Mouse (Mus musculus): ENCODE results near the gene Mast3. TPM values are rescaled to one million over a fixed set of nuclear protein-coding genes. Genes with fewer than 3 reads are reported as not detected.

The Mast3 gene
- polyA plus RNA-seq, 1 experiment: 282 TPM

DNA sequence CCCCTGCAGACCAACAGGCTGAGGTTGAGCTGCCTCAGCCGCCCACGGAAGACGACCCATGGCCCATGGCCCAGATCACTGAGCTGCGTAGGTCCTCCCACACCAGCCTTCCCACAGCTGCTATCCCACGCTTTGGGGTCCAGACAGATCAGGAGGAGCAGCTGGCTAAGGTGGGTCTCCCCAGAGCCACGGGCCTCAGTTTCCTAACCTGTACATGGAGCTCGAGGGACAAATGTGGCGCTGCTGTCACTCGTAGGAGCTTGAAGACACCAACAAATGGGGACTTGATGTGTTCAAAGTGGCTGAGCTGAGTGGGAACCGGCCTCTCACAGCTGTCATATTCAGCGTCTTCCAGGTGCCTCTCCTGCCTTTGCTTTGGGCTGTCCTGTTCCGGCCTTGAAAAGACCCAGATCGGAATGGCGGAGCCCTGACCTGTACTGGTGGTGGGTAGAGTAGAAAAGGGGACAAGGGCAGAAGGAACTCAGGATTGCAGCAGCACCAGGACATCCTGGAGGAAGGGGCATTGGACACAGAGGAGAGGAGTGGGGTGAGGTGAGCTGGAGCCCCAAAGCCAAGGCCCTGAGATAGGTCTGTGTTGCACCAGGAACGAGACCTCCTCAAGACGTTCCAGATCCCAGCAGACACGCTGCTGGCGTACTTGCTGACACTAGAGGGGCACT lies 57.5 kb downstream of the Mast3 start:
- Histone ChIP-seq H3K4me3 (ENCODE audit: insufficient read depth, low read length) (no peak overlapping the region), H3K4me1 (ENCODE audit: control insufficient read depth, insufficient read depth, low read length) (peaks cover 1% of the 10 kb centered on the region; the same call in 1 of the 2 replicates), H3K27ac (ENCODE audit: insufficient read depth, low read length) (no peak overlapping the region)
- no peak for TF ChIP-seq CTCF (IDR thresholded peaks at IDR 0.05; ENCODE audit: extremely low read depth, insufficient read depth, low read length)
- TF ChIP-seq POLR2A (IDR thresholded peaks at IDR 0.05; ENCODE audit: extremely low read depth, insufficient read depth, low read length): no peak

DNA sequence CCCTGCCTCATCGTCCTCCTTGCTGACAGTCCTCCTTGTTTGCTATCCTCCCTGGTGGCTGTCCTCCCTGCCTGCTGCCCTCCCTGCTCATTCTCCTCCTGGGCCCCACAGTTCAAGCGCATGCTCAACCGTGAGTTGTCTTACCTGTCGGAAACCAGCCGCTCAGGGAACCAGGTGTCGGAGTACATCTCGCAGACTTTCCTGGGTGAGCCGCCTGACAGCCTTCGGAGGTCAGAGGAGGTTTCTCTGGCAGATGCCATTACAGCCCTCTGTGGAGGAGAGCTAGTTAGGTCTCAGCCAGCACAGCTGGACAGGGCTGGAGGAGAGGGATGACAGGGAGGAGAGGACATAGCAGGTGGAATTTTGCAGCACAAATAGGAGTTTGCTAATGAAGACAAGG lies 58.2 kb downstream of the Mast3 start:
- TF ChIP-seq CTCF (IDR thresholded peaks at IDR 0.05; ENCODE audit: extremely low read depth, insufficient read depth, low read length): no peak

DNA sequence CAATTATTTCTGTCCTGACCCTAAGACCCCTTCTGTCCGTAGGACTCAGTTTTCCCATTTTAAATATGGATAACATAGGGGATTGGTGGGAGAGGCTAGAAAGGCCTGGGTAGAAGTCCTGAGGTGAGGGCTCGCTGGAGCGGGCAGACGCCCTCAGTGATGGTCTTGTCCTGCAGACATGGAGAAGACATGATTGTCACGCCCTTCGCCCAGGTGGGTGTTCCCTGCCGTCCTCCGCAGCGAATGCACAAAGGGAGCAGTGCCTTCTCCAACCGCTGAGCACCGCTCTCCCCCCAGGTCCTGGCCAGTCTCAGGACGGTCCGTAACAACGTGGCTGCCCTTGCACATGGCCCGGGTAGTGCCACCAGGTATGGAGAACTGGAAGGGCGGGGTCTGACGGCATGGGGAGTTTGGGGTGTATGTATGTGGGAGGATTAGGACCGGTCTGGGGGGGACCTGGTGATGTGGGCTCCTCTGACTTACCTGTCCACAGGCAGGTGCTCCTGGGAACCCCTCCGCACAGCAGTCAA lies 59.1 kb downstream of the Mast3 start:
- Histone ChIP-seq H3K4me3 (ENCODE audit: insufficient read depth, low read length) (no peak overlapping the region), H3K27ac (ENCODE audit: insufficient read depth, low read length) (no peak overlapping the region), H3K4me1 (ENCODE audit: control insufficient read depth, insufficient read depth, low read length) (peaks cover 1% of the 10 kb centered on the region; the same call in 1 of the 2 replicates)
- TF ChIP-seq POLR2A (IDR thresholded peaks at IDR 0.05; ENCODE audit: extremely low read depth, insufficient read depth, low read length): no peak
- no peak for TF ChIP-seq CTCF (IDR thresholded peaks at IDR 0.05; ENCODE audit: extremely low read depth, insufficient read depth, low read length)

More for the DNA sequence above, 58.2 kb downstream of the Mast3 start:
- no peak overlapping the region for H3K4me3 ChIP-seq (ENCODE audit: insufficient read depth, low read length)
- H3K27ac ChIP-seq (ENCODE audit: insufficient read depth, low read length): no peak overlapping the region
- peaks cover 1% of the 10 kb centered on the region; the same call in 1 of the 2 replicates for H3K4me1 ChIP-seq (ENCODE audit: control insufficient read depth, insufficient read depth, low read length)

DNA sequence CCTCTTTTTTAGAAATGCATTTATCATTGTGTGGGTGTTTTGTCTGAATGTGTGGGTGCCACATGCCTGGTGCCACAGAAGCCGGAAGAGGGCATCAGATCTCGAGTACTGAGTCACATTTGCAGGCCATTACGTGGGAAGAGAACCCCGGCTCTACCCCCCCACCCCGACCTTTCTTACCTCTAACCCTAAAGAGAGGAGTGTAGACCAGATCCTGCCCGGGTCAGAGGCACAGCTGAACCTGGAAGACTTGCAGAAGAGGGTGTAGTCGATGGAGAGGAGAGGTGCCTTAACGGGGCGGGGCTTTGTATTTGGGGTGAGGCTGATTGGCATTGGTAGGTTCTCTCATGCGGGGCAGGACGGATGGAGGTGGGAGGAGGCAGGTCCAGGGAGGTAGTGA lies 60.0 kb downstream of the Mast3 start:
- Histone ChIP-seq H3K4me1 (ENCODE audit: control insufficient read depth, insufficient read depth, low read length) (peaks cover 1% of the 10 kb centered on the region; the same call in 1 of the 2 replicates), H3K27ac (ENCODE audit: insufficient read depth, low read length) (no peak overlapping the region), H3K4me3 (ENCODE audit: insufficient read depth, low read length) (no peak overlapping the region)
- no peak for TF ChIP-seq CTCF (IDR thresholded peaks at IDR 0.05; ENCODE audit: extremely low read depth, insufficient read depth, low read length)
- TF ChIP-seq POLR2A (IDR thresholded peaks at IDR 0.05; ENCODE audit: extremely low read depth, insufficient read depth, low read length): no peak

DNA sequence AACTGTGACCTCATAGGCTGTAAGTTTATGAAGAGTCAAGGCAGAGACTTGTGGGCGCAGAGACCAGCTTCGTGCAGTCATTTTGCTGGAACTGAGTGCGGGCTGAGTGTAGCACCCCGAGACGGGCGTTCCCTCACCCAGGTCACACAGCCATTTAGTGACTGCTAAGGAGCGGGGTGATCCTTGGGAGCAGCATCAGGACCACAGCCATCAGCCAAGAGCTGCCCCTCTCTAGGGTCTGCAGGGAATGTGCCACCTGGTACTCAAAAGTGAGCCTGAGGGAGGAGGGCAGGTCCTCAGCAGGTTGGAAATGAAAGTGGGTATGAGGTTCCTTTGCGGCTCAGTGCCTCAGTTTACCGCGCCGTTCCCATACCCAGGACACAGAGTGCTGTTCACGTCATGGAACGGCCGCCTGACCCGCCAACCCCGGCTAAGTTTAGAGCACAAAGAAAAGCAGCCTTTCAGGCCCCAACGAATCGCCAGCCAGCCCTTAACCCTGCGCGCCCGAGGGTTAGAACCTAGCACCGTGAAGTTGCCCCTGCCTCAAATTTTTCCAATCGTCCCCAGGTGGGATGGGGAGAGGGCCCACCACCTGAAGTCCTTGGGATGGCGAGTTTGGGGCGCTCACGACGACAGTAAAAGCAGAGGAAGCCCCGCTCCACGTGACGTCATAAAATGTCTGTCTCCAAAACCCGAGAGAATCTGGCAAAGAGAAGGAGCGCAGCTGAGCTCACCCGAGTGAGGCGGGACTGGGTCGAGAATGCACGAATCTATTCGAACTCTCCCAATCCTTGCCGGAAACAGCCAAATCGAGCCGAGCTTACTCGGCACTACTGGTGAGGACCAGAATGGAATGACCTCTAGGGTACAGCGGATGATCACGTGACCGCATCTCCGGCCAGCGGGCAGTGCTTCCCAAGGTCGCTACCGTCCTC lies 60.9 kb downstream of the Mast3 start:
- TF ChIP-seq POLR2A (IDR thresholded peaks at IDR 0.05; ENCODE audit: extremely low read depth, insufficient read depth, low read length) (no peak), CTCF (IDR thresholded peaks at IDR 0.05; ENCODE audit: extremely low read depth, insufficient read depth, low read length) (no peak)
- peaks cover 1% of the 10 kb centered on the region; the same call in 1 of the 2 replicates for H3K4me1 ChIP-seq (ENCODE audit: control insufficient read depth, insufficient read depth, low read length)
- H3K4me3 ChIP-seq (ENCODE audit: insufficient read depth, low read length): peak overlapping the region; percentile 26
- no peak overlapping the region for H3K27ac ChIP-seq (ENCODE audit: insufficient read depth, low read length)

DNA sequence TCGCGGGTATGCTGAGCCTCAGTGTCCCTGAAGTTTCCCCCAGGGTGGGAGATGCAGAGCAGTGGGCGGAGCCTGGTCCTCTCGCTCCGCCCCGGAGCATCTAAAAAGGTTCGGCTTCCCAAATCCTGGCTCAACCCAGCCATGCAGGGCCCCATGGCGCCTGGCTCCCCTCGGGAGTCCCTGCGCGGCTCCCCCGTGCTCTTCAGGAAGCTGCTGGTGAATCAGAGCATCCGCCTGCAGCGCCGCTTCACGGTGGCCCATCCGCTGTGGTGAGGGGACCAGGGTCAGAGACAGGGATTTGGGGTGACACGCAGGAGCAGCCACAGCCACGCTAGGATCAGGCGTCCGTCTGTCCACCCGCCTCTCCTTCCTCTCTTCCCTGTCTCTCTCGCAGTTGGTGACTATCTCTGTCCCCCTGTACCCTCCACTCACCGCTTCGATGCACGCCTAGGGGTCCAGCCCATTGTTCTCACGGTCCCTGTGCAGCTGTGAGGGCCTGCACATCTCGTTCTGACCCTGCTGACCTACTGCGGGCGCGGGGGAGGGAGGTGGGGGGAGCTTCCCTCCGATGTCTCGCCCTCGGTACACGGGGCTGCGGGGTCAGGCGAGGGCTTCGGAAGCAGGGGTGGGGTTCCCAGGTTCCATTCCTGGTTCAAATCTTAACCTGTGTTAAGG lies 61.7 kb downstream of the Mast3 start:
- H3K4me1 ChIP-seq (ENCODE audit: control insufficient read depth, insufficient read depth, low read length): peaks cover 1% of the 10 kb centered on the region; the same call in 1 of the 2 replicates
- TF ChIP-seq CTCF (IDR thresholded peaks at IDR 0.05; ENCODE audit: extremely low read depth, insufficient read depth, low read length) (no peak), POLR2A (IDR thresholded peaks at IDR 0.05; ENCODE audit: extremely low read depth, insufficient read depth, low read length) (0 out of 2 replicates have a peak, but pooled peaks have one; percentile 10)
- H3K4me3 ChIP-seq (ENCODE audit: insufficient read depth, low read length): peak overlapping the region; percentile 14; the same call in 1 of the 2 replicates
- H3K27ac ChIP-seq (ENCODE audit: insufficient read depth, low read length): no peak overlapping the region

DNA sequence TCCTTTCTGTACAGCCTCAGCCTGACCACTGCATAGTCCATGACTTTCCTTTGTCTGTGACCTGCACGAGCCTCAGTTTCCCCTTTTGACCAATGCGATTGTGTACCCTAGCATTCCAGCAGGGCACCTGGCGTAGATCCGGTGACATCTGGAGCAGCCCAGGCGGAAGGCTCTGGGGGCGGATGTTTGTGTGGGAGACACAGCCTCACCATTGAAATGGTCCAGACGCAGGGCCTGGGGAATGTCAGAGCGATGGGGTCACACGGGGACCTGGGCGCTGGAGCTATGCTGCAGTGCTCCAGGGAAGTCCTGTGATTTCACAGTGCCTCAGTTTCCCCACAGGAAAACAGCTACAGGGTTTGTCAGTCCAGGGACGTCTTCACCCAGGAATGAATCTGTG lies 62.7 kb downstream of the Mast3 start:
- Histone ChIP-seq H3K4me1 (ENCODE audit: control insufficient read depth, insufficient read depth, low read length) (peaks cover 1% of the 10 kb centered on the region; the same call in 1 of the 2 replicates), H3K27ac (ENCODE audit: insufficient read depth, low read length) (no peak overlapping the region), H3K4me3 (ENCODE audit: insufficient read depth, low read length) (no peak overlapping the region)
- TF ChIP-seq POLR2A (IDR thresholded peaks at IDR 0.05; ENCODE audit: extremely low read depth, insufficient read depth, low read length): no peak
- TF ChIP-seq CTCF (IDR thresholded peaks at IDR 0.05; ENCODE audit: extremely low read depth, insufficient read depth, low read length): no peak

DNA sequence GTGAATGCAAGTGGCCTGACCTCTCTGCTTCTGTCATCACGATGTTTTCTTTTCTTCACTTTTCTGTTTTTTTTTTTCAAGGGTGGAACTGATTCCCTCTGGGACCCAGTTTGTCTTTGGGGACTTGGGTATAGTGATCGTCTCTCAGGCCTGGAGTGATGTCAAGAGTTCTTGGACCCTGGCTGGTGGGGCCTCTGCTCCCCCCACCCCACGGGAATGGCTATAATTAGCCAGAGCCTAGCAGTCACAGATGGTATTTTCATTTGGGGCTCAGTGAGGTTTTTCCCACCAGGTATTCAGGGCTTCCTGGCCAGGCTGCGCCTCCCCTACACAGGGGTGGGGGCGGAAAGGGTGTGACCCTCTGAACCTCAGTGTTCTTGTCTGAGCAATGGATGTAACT lies 63.2 kb downstream of the Mast3 start:
- no peak for TF ChIP-seq CTCF (IDR thresholded peaks at IDR 0.05; ENCODE audit: extremely low read depth, insufficient read depth, low read length)
- TF ChIP-seq POLR2A (IDR thresholded peaks at IDR 0.05; ENCODE audit: extremely low read depth, insufficient read depth, low read length): no peak
- Histone ChIP-seq H3K4me3 (ENCODE audit: insufficient read depth, low read length) (no peak overlapping the region), H3K27ac (ENCODE audit: insufficient read depth, low read length) (no peak overlapping the region), H3K4me1 (ENCODE audit: control insufficient read depth, insufficient read depth, low read length) (peaks cover 1% of the 10 kb centered on the region; the same call in 1 of the 2 replicates)

DNA sequence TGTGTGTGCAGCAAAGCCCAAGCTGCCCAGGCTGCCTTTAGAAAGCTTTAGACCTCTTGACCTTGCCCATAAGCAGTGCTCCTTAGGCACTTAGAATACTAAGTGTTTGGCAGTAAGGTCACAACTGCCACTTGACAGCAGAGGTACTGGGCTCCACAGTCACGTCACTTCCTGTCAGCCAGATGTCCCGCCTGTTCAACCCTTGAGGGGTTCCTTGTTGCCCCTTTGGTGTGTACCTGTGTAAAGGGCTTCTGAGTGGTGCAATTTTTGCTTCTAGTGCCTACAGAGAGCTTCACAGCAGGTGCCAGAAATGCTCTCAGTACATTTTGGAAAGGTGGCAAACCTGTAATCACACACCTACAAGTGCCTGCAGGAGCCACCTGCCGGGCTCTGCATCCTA lies 66.6 kb downstream of the Mast3 start:
- H3K4me1 ChIP-seq (ENCODE audit: control insufficient read depth, insufficient read depth, low read length): no peaks in the 10 kb centered on the region
- no peak for TF ChIP-seq CTCF (IDR thresholded peaks at IDR 0.05; ENCODE audit: extremely low read depth, insufficient read depth, low read length)
- no peak for TF ChIP-seq POLR2A (IDR thresholded peaks at IDR 0.05; ENCODE audit: extremely low read depth, insufficient read depth, low read length)
- H3K27ac ChIP-seq (ENCODE audit: insufficient read depth, low read length): no peak overlapping the region
- no peak overlapping the region for H3K4me3 ChIP-seq (ENCODE audit: insufficient read depth, low read length)

All from cortical plate, adult 2 months (tissue).